Mouse (Mus musculus) cortical plate, adult 2 months (tissue): ENCODE measurements around the gene D10Jhu81e.

Source experiments
- CTCF ChIP-seq: fragments of 200-500 bp; IDR thresholded peaks from 2 replicates; pipeline ENCODE4 v1.5.1; 2011; ENCODE audit warnings: mild to moderate bottlenecking, control low read depth, low read length; ENCODE audit not compliant: insufficient read depth; ENCODE audit errors: extremely low read depth
- POLR2A ChIP-seq: fragments of 200-500 bp; IDR thresholded peaks from 2 replicates; pipeline ENCODE4 v1.6.1; 2011; ENCODE audit warnings: mild to moderate bottlenecking, low read length, control low read depth; ENCODE audit not compliant: insufficient read depth; ENCODE audit errors: extremely low read depth

DNA sequence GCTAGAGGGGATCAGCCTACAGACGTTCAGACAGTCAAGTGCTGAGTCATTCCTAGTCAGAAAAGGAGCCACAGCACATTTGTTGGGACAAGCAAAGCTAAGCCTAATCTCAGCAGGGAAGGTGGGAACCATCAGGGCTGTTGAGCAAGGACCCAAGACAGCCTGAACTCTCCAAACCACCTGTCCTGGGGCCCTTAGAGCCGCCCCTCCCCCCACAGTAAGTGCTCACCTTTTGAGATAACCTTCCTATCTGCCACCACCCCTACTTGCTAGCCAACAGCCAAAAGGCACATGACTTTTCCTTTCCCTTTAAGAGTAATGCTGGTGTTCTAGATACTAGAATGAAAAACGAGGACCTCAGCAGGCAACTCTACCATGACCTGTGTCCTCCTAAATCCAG is 14.0 kb upstream of the D10Jhu81e start:
- no peak for TF ChIP-seq CTCF
- TF ChIP-seq POLR2A: no peak
